24 mouse cellular contexts compared by ENCODE assay signal in genomic region chr7:36196154-36196720, GRCm38 (mm10).
DNase-seq lines count a peak whose midpoint lies in the region; ATAC-seq and TF ChIP-seq lines count a peak whose summit lies in the region.
"Had no signal": no experiment of that assay in that cellular context is flagged by ENCODE, and none has a peak within 500 bp of the region (broad histone marks: within the 10 kb centered on the region; RNA-seq: fewer than 3 reads in every experiment).

No protein-coding gene starts in this region.

- no peak overlapping the region for H3K27ac ChIP-seq in midbrain, postnatal 0 days (ENCODE audit: low read depth, low read length)
- H3K27ac ChIP-seq in midbrain, embryonic 15.5 days, result no peak overlapping the region
- no peak overlapping the region for H3K27ac ChIP-seq in hindbrain, embryonic 15.5 days (replicated peaks)
- H3K27ac ChIP-seq: heart, embryonic 15.5 days; limb, embryonic 10.5 days; liver, embryonic 15.5 days; lung, embryonic 15.5 days; stomach, embryonic 15.5 days had no signal

- no peak for TF ChIP-seq CTCF in midbrain, postnatal 0 days (IDR thresholded peaks at IDR 0.05)

- ATAC-seq in midbrain, postnatal 0 days (ENCODE audit: low FRiP score), result no peak
- no peak for ATAC-seq in midbrain, embryonic 15.5 days (replicated peaks)
- peak; percentile 74 for ATAC-seq in hindbrain, embryonic 15.5 days (ENCODE audit: low FRiP score, low read depth)
- ATAC-seq: activated CD4-positive, CD25-positive, alpha-beta regulatory T cell, adult 4 months; forebrain, postnatal 0 days; intestine, embryonic 16.5 days had no signal

- no peaks in the 10 kb centered on the region for H3K27me3 ChIP-seq in midbrain, postnatal 0 days (ENCODE audit: insufficient read depth, low read length)
- H3K27me3 ChIP-seq in midbrain, embryonic 15.5 days (replicated peaks), result no peaks in the 10 kb centered on the region
- H3K27me3 ChIP-seq in hindbrain, embryonic 15.5 days, result no peaks in the 10 kb centered on the region
- H3K27me3 ChIP-seq: heart, embryonic 15.5 days; liver, embryonic 15.5 days; lung, embryonic 15.5 days; megakaryocyte, embryonic 14.5 days; stomach, embryonic 15.5 days had no signal

- H3K36me3 ChIP-seq in midbrain, postnatal 0 days (ENCODE audit: insufficient read depth, low read length), result no peaks in the 10 kb centered on the region
- H3K36me3 ChIP-seq in midbrain, embryonic 15.5 days (replicated peaks), result no peaks in the 10 kb centered on the region
- H3K36me3 ChIP-seq in hindbrain, embryonic 15.5 days, result no peaks in the 10 kb centered on the region
- H3K36me3 ChIP-seq: heart, embryonic 15.5 days; limb, embryonic 10.5 days; liver, embryonic 15.5 days; lung, embryonic 15.5 days; stomach, embryonic 15.5 days had no signal

- no peak overlapping the region for H3K4me2 ChIP-seq in midbrain, postnatal 0 days (ENCODE audit: low read depth, low read length, poor library complexity, severe bottlenecking)
- H3K4me2 ChIP-seq in midbrain, embryonic 15.5 days, result no peak overlapping the region
- no peak overlapping the region for H3K4me2 ChIP-seq in hindbrain, embryonic 15.5 days
- H3K4me2 ChIP-seq: heart, embryonic 15.5 days; liver, embryonic 15.5 days; lung, embryonic 15.5 days; stomach, embryonic 15.5 days had no signal

- no peak overlapping the region for H3K4me3 ChIP-seq in midbrain, postnatal 0 days (ENCODE audit: low read depth, low read length)
- no peak overlapping the region for H3K4me3 ChIP-seq in midbrain, embryonic 15.5 days
- no peak overlapping the region for H3K4me3 ChIP-seq in hindbrain, embryonic 15.5 days
- H3K4me3 ChIP-seq: heart, embryonic 15.5 days; limb, embryonic 10.5 days; liver, embryonic 15.5 days; lung, embryonic 15.5 days; megakaryocyte, embryonic 14.5 days; stomach, embryonic 15.5 days had no signal

- DNase-seq in embryo, embryonic 11 days, result peak; percentile 20
- no peak for DNase-seq in embryo, embryonic 9.5 days (ENCODE audit: extremely low spot score)
- DNase-seq in midbrain, postnatal 0 days (ENCODE audit: low spot score), result peak; percentile 10
- no peak for DNase-seq in adrenal gland, postnatal 25 days
- no peak for DNase-seq in frontal cortex, postnatal 25 days (ENCODE audit: low spot score in 2 of 2)
- DNase-seq: adrenal gland, postnatal 10 days; cerebellum, adult 9-10 months; forebrain, postnatal 0 days; gastrocnemius, postnatal 36 days; kidney, adult 9 months; kidney, postnatal 14 days; liver; lung, postnatal 36 days; thymus, postnatal 25 days had no signal

- 63% methylated on average over 18 of the region's 18 CpGs for WGBS in midbrain, postnatal 0 days
- 67% methylated on average over 18 of the region's 18 CpGs for WGBS in midbrain, embryonic 15.5 days
- 44% methylated on average over 18 of the region's 18 CpGs for WGBS in hindbrain, embryonic 15.5 days

- H3K9me3 ChIP-seq in midbrain, postnatal 0 days (ENCODE audit: low read length), result no peaks in the 10 kb centered on the region
- no peaks in the 10 kb centered on the region for H3K9me3 ChIP-seq in midbrain, embryonic 15.5 days
- H3K9me3 ChIP-seq in hindbrain, embryonic 15.5 days, result no peaks in the 10 kb centered on the region
- H3K9me3 ChIP-seq: heart, embryonic 15.5 days; limb, embryonic 10.5 days; liver, embryonic 15.5 days; lung, embryonic 15.5 days; stomach, embryonic 15.5 days had no signal

- no peaks in the 10 kb centered on the region for H3K4me1 ChIP-seq in midbrain, postnatal 0 days (ENCODE audit: insufficient read depth, low read length)
- H3K4me1 ChIP-seq in midbrain, embryonic 15.5 days, result no peaks in the 10 kb centered on the region
- peaks cover 10% of the 10 kb centered on the region; the same call in 1 of the 2 replicates for H3K4me1 ChIP-seq in hindbrain, embryonic 15.5 days (replicated peaks)
- H3K4me1 ChIP-seq: heart, embryonic 15.5 days; liver, embryonic 15.5 days; lung, embryonic 15.5 days; megakaryocyte, embryonic 14.5 days; stomach, embryonic 15.5 days had no signal

- no peak overlapping the region for H3K9ac ChIP-seq in midbrain, postnatal 0 days (replicated peaks; ENCODE audit: low read length, poor library complexity, severe bottlenecking)
- H3K9ac ChIP-seq in midbrain, embryonic 15.5 days, result no peak overlapping the region
- H3K9ac ChIP-seq in hindbrain, embryonic 15.5 days, result no peak overlapping the region
- H3K9ac ChIP-seq: forebrain, postnatal 0 days; heart, embryonic 15.5 days; liver, embryonic 15.5 days; lung, embryonic 15.5 days; stomach, embryonic 15.5 days had no signal

Comparison
In these comparisons a context has a peak if more than half of its experiments do, and no peak if none do; other contexts are left out.
1. DNase-seq: peak in embryo, embryonic 11 days (single experiment) and midbrain, postnatal 0 days (single experiment); none in embryo, embryonic 9.5 days (single experiment), adrenal gland, postnatal 25 days (single experiment) and frontal cortex, postnatal 25 days (0 of 2).